Mouse (Mus musculus) frontal cortex, postnatal 14 days (tissue): ENCODE data around the gene Sbk1.

Experiments
- DNase-seq, 2 experiments: peaks; one replicate each; pipeline ENCODE4 v3.0.0; 2022; ENCODE audit warnings: low spot score in 2 of 2

Gene Sbk1

DNA sequence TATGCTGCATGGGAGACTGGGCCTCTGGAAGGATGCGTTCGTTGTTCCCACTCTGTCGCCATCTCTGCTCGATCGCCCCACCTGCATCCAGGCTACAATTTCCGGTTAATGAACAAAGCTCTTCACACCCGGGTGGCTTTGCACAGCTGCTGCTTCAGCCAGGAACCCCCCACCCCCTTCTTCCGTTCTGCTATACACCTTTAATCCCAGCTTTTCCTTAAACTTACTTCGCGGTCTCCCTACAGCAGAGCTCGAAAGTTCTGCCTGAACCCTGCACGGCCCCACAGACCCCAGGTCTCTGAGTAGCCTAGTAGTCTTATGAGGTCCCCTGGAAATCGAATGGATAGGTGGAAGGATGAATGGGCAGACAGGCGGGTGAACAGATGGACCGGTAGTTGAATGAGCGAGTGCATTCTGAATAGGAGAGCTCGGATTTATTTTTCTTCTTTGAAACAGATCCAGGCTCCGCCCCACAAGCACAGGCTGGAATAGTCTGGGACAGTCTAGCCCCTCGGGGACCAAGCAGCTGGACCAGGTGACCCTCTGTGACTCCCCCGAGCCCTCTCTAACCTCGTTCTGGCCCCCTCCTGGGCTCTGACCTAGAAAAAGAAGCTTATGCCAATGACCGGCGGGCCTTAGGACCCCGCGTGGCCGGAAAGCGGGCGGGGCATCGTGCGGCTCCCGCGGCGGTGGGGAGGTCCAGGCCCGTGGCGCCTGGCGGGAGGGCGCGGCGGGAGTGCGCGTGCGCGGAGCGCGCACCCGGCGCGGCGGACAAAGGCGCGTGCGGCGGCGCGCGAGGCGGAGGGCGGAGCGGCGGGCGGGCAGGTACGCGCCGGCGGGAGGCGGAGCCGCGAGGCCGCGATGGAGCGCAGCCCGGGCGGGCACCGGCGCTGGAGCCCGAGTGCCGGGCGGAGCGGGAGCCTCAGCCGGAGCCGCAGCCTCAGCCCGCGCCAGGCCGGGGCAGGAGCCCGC is at the start of gene Sbk1:
Gene Sbk1, plus strand, starts transcription at position 908 of the 972 bp plus-strand sequence.
- peak; percentile 84 to 85 for DNase-seq

DNA sequence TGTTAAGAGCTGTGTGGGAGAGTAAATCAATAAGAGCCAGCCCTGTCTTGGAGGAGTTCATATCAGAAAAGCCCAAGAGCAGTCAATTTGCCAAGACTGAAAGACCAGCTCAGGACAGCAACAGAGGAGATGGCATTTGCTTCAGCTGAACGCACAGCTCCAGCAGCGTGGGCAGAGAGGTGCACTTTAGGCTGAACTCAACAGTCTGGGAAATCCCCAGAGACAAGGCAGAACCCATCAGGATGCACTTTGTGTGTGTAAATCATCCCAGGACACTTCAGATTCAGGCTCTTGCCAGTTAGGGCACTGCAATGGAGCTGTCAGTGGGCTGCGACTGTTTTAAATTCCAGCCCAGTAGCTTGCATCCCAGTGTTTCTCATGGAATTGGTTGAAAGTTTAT is 49.7 kb upstream of the Sbk1 start:
- DNase-seq: no peak

DNA sequence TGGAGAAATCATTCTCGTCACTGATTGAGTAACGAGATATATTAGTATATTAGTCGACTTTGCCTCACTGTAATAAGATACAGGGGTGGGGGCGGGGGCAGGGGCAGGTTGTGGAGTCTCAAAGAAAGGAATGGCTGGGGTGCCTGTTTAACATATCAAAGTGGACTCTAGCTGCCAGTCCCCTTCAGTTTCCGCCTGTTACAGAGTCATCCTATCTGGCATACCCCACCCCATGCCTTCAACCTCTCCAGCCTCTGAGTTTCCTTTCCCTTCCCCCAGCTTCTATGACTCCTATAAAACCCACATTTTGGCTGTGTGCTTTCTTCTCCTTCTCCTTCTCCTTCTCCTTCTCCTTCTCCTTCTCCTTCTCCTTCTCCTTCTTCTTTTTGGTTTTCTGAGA is 46.3 kb upstream of the Sbk1 start:
- no peak for DNase-seq

DNA sequence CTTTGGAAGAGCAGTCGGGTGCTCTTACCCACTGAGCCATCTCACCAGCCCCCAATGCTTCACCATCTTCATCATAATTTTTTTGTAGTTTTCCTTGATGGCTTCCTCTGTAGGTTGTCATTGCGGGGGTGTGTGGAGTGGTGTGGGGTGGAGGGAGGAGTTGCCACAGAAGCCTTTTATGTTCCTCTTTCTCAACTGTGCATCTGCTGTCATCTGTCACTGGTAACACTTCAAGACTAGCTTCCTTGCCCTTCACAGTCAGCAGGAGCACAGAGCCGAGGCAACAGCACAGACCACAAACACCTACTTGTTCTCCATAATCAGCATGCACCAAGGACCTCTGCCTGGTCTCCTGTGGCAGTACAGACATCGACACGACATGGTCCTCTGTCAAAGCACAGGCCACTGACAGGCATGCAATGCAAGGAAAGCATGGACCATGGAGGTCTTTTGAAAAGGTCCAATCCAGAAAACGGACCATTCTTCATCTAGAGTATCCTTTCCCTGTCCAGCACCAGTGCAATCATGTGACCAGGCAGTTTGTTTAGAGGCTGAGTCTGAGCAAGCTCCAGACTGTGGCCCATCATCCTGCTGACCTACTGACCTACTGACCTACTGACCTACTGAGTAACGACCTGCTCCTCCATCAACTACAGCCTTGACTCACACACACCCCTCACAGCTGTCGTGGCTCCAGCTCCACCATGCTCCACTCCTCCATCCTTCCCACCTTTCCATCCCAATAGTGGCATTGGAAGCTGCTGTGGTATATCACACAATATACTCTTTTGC is 41.9 kb upstream of the Sbk1 start:
- DNase-seq: no peak

DNA sequence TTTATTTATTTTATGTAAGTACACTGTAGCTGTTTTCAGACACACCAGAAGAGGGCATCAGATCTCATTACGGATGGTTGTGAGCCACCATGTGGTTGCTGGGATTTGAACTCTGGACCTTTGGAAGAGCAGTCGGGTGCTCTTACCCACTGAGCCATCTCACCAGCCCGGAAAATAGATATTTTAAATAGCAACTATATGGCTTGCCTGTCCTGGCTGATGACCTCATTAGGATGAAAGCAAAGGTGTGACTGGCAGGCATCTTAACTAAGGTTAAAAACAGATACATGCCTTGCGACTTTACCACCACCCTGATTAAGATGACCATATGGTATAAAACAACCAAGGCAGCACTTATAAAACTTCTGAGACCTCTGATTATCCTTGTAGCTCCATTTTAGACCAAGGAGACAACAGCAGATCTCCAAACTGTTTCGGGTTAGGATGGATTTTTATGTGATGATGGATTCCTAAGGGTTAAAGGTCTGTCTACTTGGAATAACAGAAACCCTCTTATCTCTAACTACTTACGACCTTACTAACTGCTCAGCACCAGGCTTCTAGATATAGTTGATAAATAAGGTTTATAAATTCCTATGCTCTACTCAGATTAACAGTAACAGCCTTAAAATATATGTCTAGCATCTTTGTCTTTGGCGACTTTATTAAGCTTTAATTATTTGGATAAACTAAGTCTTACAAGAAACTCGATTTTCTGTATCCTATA is 39.9 kb upstream of the Sbk1 start:
- no peak for DNase-seq

DNA sequence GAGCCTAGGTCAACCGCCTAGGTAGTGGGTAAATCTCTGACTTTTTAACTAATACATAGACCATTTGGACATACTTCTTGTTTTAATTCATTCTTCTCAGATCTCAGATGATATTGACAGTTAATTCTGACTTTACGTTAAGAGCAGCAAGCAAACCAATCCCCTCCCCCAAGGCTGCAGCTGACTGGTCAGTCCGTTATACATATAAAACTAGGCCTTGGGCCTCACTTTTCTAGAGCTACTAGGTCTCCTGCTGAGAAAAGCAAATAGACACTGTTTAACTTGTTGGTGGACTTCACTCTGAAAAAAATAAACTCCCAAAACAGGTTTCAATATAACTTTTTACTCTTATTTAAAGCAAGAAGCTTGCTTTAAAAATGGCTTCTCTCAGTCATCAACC is 37.8 kb upstream of the Sbk1 start:
- DNase-seq: no peak

DNA sequence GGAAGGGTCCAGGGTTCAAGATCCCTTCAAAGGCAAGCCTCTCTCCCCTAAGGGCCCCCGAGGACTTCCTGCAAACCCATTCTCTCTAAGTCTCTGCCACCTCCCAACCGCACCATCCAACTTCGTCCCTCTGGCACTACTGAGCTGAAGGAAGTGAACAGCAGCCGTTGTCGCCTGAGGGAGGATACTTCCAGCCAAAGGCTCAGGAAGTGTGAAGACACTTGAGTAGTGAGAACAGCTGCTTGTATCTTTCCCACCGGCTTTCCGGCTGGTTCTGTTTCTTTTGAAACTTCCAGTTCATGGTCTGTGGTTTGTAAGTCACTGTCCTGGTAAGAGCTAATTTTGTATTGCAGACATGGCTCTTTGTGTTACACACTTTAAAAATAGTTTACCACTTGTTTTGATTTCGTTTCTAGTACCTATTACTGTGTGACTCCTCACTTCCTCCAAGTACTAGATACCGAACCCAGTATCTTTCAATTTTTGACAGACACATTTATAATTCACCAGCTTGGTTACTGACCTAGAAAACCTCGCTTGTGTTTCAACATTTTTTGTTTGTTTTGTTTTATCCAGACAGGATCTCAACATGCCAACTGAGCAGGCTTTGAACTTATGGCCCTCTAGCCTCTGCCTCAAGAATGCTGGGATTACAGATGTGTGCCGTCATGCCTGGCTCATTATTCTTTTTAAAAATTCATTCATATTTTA is 36.2 kb upstream of the Sbk1 start:
- DNase-seq: peak in 1 of 2 experiments; percentile 31

DNA sequence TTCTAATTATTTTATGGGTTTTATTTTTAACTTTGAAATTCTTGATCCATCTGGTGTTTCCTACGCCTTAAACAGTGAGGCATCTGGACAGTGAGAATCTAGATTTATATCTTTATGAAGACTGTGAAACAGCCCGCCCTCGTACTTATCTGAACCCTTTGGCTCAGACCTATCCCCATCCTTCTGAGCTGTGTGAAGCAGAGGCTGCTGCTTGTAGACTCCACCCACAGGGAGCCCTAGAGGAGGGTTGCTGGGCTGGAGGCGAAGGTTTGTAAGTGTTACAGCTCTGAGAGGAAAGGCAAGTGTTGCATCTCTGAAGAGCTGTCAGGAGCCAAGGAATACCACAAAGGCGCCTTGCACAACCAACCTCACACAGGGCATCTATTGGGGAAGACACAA is 35.6 kb upstream of the Sbk1 start:
- no peak for DNase-seq

DNA sequence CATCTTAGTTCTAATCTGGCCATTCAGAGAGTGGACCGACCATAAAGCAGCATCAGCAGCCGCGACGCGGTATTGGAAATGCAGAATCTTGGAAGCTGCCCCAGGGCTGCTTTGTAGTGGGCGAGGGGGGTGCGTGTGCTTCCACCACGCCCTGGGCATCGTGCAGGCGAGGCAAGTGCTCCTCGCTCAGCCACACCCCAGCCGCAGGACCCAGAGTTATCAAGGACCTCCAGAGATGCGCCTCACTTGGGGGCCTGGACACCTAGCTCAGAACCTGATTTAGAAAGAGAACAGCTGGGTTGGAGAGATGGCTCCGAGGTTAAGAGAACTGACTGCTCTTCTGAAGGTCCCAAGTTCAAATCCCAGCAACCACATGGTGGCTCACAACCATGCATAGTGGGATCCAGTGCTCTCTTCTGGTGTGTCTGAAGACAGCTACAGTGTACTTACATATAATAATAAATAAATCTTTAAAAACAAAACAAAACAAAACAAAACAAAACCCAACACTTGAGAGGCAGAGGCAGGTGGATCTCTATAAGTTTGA is 31.5 kb upstream of the Sbk1 start:
- no peak for DNase-seq

DNA sequence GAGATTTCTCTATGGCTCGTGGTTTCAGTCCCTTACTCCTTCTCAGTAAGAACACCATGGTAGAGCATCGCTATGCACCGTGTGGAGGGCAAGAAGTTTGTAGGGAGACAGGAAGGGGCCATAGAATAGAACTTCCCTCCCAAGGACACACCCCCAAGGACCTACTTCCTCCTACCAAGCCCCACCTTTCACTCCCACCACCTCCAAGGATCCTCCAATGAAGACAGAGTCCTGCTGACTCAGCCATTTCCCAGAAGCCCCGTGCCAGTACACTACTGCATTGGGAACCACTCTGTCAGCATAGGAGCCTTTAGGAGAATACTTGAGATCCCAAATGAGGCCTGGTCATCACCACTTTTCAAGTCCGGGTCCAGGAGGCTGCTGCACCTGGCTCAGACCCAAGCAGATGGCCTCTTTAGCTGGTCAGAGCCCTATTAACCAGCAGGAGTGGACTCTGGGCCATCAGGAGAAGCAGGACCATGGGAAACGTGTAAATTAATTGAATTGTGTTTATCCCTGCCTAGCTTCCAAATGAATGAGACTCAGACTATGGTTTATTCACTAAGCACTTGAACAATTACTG is 28.2 kb upstream of the Sbk1 start:
- no peak for DNase-seq

DNA sequence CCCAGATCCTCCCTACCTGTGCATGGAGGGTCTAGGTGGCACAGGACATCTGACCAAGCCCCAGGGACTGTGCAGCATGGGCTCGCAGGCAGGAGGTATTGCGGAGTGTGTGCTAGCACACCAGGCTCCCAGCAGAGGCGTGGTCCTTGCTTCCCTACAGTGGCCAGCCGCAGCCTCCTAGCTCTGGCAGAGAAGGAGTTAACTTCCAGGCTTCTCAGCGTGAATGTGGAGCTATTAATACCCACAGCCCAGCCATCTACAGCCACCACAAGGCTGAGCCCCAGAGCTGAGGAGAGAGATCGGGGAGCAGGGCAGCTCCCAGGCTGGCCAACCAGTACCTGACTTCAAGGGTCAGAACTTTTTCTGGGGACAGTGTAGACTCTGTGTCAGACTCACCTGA is 24.3 kb upstream of the Sbk1 start:
- DNase-seq: no peak

DNA sequence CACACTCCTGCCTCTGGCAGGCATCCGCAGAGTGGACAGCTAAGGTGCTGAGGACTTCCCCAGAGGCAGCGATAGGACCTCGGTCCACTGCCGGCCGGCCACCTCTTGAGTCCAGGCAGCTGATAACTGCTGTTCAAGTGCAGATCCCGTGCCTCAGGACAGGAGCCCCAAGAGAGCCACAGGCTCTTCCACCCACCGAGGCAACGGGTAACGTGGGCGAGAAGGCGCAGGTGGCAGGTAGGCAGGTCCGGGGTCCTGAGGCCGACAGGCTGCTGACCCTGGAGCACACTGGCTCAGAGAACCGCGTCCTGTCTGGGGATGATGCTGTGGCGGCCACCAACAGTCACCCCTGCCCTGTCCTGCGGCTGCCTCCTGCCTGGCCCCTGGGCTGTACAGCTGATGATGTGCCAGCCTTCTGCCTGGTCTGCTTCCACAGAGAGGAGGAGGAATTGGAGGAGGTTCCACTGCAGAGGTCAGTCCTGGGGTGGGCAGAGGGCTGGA is 23.7 kb upstream of the Sbk1 start:
- DNase-seq: no peak

DNA sequence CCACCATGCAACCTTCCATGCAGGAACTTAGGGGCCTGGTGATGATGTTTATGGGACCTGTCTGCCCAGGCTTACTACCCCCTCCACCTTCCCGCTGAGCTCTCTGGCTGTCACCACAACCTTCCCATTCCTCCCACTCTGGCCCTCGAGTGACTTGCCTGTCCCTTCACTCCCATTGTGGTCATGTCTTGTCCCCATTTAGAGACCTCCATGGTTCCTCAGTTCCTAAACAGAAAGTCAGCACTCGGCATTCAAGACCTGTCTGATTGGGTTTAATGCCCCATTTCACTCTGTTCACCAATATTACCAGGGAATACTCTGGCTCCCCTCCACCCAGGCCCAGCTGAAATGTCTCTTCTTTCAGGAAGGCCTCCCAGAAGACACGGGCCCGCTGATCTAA is 23.3 kb upstream of the Sbk1 start:
- no peak for DNase-seq

DNA sequence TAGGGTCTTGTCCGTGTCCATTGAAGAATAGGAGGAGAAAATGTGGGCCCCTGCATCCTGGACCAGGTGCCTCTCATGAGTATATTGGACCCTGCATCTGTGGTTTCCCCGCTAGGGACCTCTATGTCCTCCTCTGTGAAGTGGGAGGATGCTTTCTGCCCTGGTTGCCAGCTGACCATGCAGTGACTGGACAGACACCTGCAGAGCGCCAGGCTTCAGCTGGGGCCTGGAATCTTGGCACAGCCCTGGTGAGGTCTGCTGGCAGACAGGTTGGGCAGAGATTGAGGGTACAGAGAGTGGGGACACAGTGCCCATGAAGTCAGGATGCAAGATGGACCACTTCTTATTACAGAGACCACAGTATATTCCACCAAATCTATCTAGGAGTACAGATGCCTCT is 22.4 kb upstream of the Sbk1 start:
- DNase-seq: no peak

DNA sequence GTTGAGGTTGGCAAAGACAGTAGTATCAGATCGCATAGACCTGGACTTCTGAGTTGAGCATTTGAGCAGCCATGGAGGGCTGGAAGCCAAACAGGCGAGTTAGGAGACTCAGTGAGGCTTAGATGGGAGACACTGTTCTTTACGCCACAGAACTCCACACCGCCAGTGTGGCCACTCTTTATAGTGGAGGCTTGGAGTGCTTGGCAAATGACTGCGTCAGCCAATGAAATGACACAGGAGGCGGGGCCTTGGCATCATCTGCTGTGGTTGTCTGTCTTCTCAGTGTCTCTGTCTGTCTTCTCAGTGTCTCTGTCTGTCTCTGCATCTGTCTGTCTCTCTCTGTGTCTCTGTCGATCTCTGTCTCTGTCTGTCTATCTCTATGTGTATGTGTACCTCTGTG is 21.9 kb upstream of the Sbk1 start:
- DNase-seq: no peak

DNA sequence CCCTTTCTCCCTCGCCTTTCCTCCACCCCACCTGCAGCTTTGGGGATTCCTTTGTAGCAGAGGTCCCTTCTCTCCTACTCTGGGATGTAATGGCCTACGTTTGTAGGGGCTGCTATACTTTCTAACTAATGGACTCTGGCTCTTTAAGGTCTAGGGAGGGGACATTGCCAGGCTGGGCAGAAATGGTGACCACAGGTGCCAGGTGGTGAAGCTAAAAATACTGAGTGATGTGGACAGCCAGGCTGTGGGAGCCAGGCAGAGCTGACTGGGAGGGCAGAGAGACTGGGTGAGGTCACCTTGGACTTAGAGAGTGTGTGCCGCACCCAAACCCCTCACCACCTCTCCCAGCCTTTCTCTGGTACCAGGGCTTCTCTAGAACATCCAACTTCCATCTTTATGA is 20.7 kb upstream of the Sbk1 start:
- no peak for DNase-seq

DNA sequence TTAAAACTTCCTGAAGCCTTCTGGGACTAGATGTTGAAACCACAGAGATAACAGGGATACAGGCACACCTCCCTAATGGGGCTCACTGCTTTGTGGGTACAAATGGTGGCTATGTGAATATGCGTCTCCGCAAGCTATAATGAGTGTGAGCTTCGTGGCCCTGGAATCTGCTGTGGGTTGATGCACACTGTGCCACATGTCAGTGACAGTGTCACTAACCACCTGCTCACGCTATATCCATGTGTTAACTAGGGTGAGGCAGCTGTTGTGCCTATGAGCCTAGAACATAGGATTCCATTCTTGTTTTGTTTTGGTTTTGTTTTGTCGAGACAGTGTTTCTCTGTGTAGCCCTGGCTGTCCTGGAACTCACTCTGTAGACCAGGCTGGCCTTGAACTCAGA is 20.2 kb upstream of the Sbk1 start:
- no peak for DNase-seq

DNA sequence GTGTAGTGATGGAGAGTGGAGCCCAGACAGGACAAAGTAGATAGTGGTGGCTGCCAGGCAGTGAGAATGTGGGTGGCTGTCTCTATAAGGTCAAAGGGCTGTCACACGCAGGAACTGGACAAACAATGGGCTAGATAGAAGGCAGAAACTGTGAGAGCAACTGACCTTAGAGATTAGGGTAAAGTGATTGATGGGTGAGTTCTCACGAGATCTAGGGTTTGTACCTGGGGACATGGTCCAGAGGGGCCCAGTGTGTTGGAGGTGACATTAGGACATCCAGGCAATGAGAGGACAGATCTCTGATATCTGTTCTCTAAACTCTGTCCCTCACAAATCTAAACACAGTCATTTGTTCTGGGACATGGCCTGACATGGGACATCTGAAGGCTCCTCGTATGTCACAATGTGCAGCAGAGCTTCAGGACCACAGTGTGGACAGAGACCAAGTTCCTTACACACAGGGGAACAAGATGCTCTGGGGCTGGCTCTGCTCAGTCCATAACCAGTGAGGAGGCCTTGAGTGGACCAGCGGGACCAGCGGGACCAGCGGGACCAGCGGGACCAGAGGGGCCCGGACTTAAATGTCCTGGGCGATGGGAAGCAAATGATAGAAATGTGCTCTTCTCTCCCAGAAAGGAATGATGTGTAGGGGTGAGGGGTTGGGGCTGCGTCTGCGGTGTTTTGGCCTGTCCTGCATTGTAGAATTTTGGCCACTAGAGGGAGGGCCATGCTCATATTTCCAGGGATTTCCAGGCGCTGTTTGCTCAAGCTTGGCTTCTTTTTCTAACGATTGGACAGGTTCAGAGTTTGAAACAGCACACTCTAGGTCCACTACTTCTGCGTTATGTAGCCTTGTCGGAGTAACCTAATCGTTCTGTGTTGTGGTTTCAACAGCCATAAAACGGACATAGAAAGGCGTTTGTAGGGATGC is 11.9 kb upstream of the Sbk1 start:
- peak in 1 of 2 experiments; percentile 71 for DNase-seq

DNA sequence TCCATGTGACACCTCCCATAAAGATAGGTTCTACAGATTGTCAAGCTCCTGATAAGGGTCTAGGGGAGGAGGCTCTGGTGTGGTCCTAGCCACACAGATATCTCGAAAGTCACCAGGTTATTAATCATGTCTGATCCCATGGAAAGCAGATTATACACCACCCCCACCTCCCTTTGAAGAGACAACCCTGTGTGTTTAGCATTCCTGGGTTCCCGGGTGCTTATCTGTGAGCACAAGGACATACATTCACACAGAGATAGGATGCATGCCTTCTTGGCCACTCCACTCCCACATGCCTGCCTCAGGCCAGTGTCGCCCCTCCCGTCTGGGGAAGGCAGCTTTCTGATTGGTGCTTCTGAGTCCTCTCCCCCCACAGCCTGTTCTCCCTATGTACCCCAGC is 10.6 kb upstream of the Sbk1 start:
- no peak for DNase-seq

DNA sequence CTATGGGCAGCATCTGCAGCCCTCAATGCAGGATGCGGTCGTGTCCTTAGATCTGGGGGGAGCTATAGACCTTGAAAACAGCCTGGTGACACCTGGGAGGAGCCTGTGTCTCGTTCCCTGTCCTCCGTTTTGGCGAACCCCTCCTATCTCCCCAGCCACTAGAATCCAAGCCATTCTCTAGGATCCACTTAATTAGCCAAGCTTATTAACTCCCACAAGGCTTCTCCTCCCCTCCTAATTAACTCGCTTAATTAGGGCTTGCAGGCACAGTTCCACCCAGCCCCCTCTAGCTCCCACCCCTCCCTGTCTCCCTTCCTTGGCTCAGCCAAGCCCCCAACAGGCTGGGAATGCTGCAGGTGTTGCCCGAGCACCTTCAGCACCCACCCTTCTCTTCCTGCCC is 8.5 kb upstream of the Sbk1 start:
- no peak for DNase-seq
